Mouse (Mus musculus): ENCODE results near the gene Olfr33. TPM values are rescaled to one million over a fixed set of nuclear protein-coding genes. Genes with fewer than 3 reads are reported as not detected.

Olfr33 gene
- total and polyA plus RNA-seq, 3 experiments, result not detected

- H3K27ac ChIP-seq (ENCODE audit: control insufficient read depth, low read depth, low read length), result no peak within 1 kb of the TSS
- no peaks in the 10 kb centered on the region for H3K9me3 ChIP-seq (replicated peaks; ENCODE audit: insufficient read depth, low read length)
- H3K4me3 ChIP-seq (ENCODE audit: control insufficient read depth in 1 of 2, insufficient read depth in 1 of 2, low read depth in 2 of 2, low read length in 2 of 2), result no peak within 1 kb of the TSS
- DNase-seq (ENCODE audit: low read depth, low spot score), result no peak
- H3K79me2 ChIP-seq (ENCODE audit: control insufficient read depth, insufficient read depth, low read length, poor library complexity), result no peaks in the 10 kb centered on the region
- H3K27me3 ChIP-seq (ENCODE audit: control insufficient read depth in 1 of 2, insufficient read depth in 2 of 2, low read length in 2 of 2), result peaks cover 0 to 1% of the 10 kb centered on the region in 2 experiments; a peak in 2 of 4 replicates
- no peak within 1 kb of the TSS for H3K9ac ChIP-seq (ENCODE audit: control insufficient read depth, low read depth, low read length, poor library complexity, severe bottlenecking)
- TF ChIP-seq RAD21 (IDR thresholded peaks at IDR 0.05; ENCODE audit: low read depth, low read length) (no peak), RCOR1 (IDR thresholded peaks at IDR 0.05; ENCODE audit: low read depth, low read length) (no peak), GABPA (IDR thresholded peaks at IDR 0.05; ENCODE audit: low read depth, low read length) (no peak), ELF1 (IDR thresholded peaks at IDR 0.05; ENCODE audit: low read depth, low read length) (no peak), MEF2A (IDR thresholded peaks at IDR 0.05; ENCODE audit: extremely low read depth, insufficient replicate concordance, low read depth, low read length, poor library complexity, severe bottlenecking) (no peak), BHLHE40 (IDR thresholded peaks at IDR 0.05; ENCODE audit: borderline replicate concordance, low read depth, low read length) (no peak), TAL1 (IDR thresholded peaks at IDR 0.05; ENCODE audit: low read length) (no peak), HCFC1 (IDR thresholded peaks at IDR 0.05; ENCODE audit: low read depth, low read length) (no peak), ZKSCAN1 (IDR thresholded peaks at IDR 0.05; ENCODE audit: low read depth, low read length) (no peak), UBTF (IDR thresholded peaks at IDR 0.05; ENCODE audit: borderline replicate concordance, insufficient read depth, low read depth, low read length) (no peak), MAZ (IDR thresholded peaks at IDR 0.05; ENCODE audit: low read depth, low read length) (no peak), MXI1 (IDR thresholded peaks at IDR 0.05; ENCODE audit: low read depth, low read length) (no peak), CHD2 (IDR thresholded peaks at IDR 0.05; ENCODE audit: low read length) (no peak), SMC3 (IDR thresholded peaks at IDR 0.05; ENCODE audit: low read depth, low read length) (no peak), MAX (IDR thresholded peaks at IDR 0.05; ENCODE audit: low read length) (no peak), POLR2A (IDR thresholded peaks at IDR 0.05; ENCODE audit: control insufficient read depth in 1 of 2, insufficient read depth in 1 of 2, low read depth in 1 of 2, low read length in 2 of 2, poor library complexity in 1 of 2) (no peak), USF1 (IDR thresholded peaks at IDR 0.05; ENCODE audit: low read depth, low read length) (no peak), CHD1 (IDR thresholded peaks at IDR 0.05; ENCODE audit: low read depth, low read length) (no peak), NRF1 (IDR thresholded peaks at IDR 0.05; ENCODE audit: insufficient read depth, low read depth, low read length, poor library complexity, severe bottlenecking) (no peak)
- H3K36me3 ChIP-seq (ENCODE audit: control insufficient read depth in 1 of 2, insufficient read depth in 2 of 2, low read length in 2 of 2), result no peaks in the 10 kb centered on the region
- no peaks in the 10 kb centered on the region for H3K4me1 ChIP-seq (ENCODE audit: control insufficient read depth in 1 of 2, insufficient read depth in 2 of 2, low read length in 2 of 2)
Measured at GRCm38 (mm10) chr7:102664599-102664998, 54.3 kb downstream of the Olfr33 start, which contains the start of gene Olfr556. Gene Olfr556, plus strand, starts transcription at chr7:102664899.

Other genes with a start within 250 kb of the Olfr33 start
Only the 30 nearest of the 32 such genes appear.
- gene Olfr543, start 237.4 kb downstream of the Olfr33 start, total RNA-seq (2012; rRNA removed), result 0.12 TPM in 1 of 2 replicates, not detected in the other
- gene Olfr543, start 237.4 kb downstream of the Olfr33 start, polyA plus RNA-seq (2012; ENCODE audit: insufficient read depth in 1 of 2, insufficient read length in 2 of 2, low read depth in 1 of 2, low replicate concordance in 2 of 2, missing spikeins in 1 of 2), result under 1 TPM in 1 of 2 experiments, not detected in 1; 0.61 TPM
- gene Olfr544, start 230.8 kb downstream of the Olfr33 start, total RNA-seq (2012; rRNA removed), result 0.04 and 0.07 TPM in 2 replicates
- gene Olfr544, start 230.8 kb downstream of the Olfr33 start, polyA plus RNA-seq (2012; ENCODE audit: insufficient read depth in 1 of 2, insufficient read length in 2 of 2, low read depth in 1 of 2, low replicate concordance in 2 of 2, missing spikeins in 1 of 2), result under 1 TPM in 1 of 2 experiments, not detected in 1; 0.07 TPM
- gene Olfr545, start 219.5 kb downstream of the Olfr33 start, total RNA-seq (2012; rRNA removed), result 0.12 TPM in 1 of 2 replicates, not detected in the other
- gene Olfr545, start 219.5 kb downstream of the Olfr33 start, polyA plus RNA-seq (2012; ENCODE audit: insufficient read depth in 1 of 2, insufficient read length in 2 of 2, low read depth in 1 of 2, low replicate concordance in 2 of 2, missing spikeins in 1 of 2), result under 1 TPM in 1 of 2 experiments, not detected in 1; 0.25 TPM
- gene Olfr547, start 184.3 kb downstream of the Olfr33 start, total RNA-seq (2012; rRNA removed), result not detected in 2 replicates
- not detected for gene Olfr547, start 184.3 kb downstream of the Olfr33 start, polyA plus RNA-seq (2012; ENCODE audit: insufficient read depth in 1 of 2, insufficient read length in 2 of 2, low read depth in 1 of 2, low replicate concordance in 2 of 2, missing spikeins in 1 of 2)
- not detected in 2 replicates for gene Olfr548-ps1, start 178.2 kb downstream of the Olfr33 start, total RNA-seq (2012; rRNA removed)
- gene Olfr548-ps1, start 178.2 kb downstream of the Olfr33 start, polyA plus RNA-seq (2012; ENCODE audit: insufficient read depth in 1 of 2, insufficient read length in 2 of 2, low read depth in 1 of 2, low replicate concordance in 2 of 2, missing spikeins in 1 of 2), result not detected
- gene Olfr549, start 169.2 kb downstream of the Olfr33 start, total RNA-seq (2012; rRNA removed), result not detected in 2 replicates
- not detected for gene Olfr549, start 169.2 kb downstream of the Olfr33 start, polyA plus RNA-seq (2012; ENCODE audit: insufficient read depth in 1 of 2, insufficient read length in 2 of 2, low read depth in 1 of 2, low replicate concordance in 2 of 2, missing spikeins in 1 of 2)
- gene Trim21, start 153.6 kb downstream of the Olfr33 start, total RNA-seq (2012; rRNA removed), result 1.3 and 3.3 TPM in 2 replicates
- 1 to 10 TPM in 1 of 2 experiments, not detected in 1; 2.8 TPM for gene Trim21, start 153.6 kb downstream of the Olfr33 start, polyA plus RNA-seq (2012; ENCODE audit: insufficient read depth in 1 of 2, insufficient read length in 2 of 2, low read depth in 1 of 2, low replicate concordance in 2 of 2, missing spikeins in 1 of 2)
- not detected in 2 replicates for gene Olfr550, start 147.6 kb downstream of the Olfr33 start, total RNA-seq (2012; rRNA removed)
- not detected for gene Olfr550, start 147.6 kb downstream of the Olfr33 start, polyA plus RNA-seq (2012; ENCODE audit: insufficient read depth in 1 of 2, insufficient read length in 2 of 2, low read depth in 1 of 2, low replicate concordance in 2 of 2, missing spikeins in 1 of 2)
- not detected in 2 replicates for gene Olfr551, start 127.2 kb downstream of the Olfr33 start, total RNA-seq (2012; rRNA removed)
- gene Olfr551, start 127.2 kb downstream of the Olfr33 start, polyA plus RNA-seq (2012; ENCODE audit: insufficient read depth in 1 of 2, insufficient read length in 2 of 2, low read depth in 1 of 2, low replicate concordance in 2 of 2, missing spikeins in 1 of 2), result not detected
- gene Olfr552, start 121.3 kb downstream of the Olfr33 start, total RNA-seq (2012; rRNA removed), result not detected in 2 replicates
- not detected for gene Olfr552, start 121.3 kb downstream of the Olfr33 start, polyA plus RNA-seq (2012; ENCODE audit: insufficient read depth in 1 of 2, insufficient read length in 2 of 2, low read depth in 1 of 2, low replicate concordance in 2 of 2, missing spikeins in 1 of 2)
- not detected in 2 replicates for gene Olfr553, start 100.9 kb downstream of the Olfr33 start, total RNA-seq (2012; rRNA removed)
- not detected for gene Olfr553, start 100.9 kb downstream of the Olfr33 start, polyA plus RNA-seq (2012; ENCODE audit: insufficient read depth in 1 of 2, insufficient read length in 2 of 2, low read depth in 1 of 2, low replicate concordance in 2 of 2, missing spikeins in 1 of 2)
- not detected in 2 replicates for gene Olfr554, start 80.6 kb downstream of the Olfr33 start, total RNA-seq (2012; rRNA removed)
- gene Olfr554, start 80.6 kb downstream of the Olfr33 start, polyA plus RNA-seq (2012; ENCODE audit: insufficient read depth in 1 of 2, insufficient read length in 2 of 2, low read depth in 1 of 2, low replicate concordance in 2 of 2, missing spikeins in 1 of 2), result not detected
- not detected in 2 replicates for gene Olfr555, start 60.2 kb downstream of the Olfr33 start, total RNA-seq (2012; rRNA removed)
- gene Olfr555, start 60.2 kb downstream of the Olfr33 start, polyA plus RNA-seq (2012; ENCODE audit: insufficient read depth in 1 of 2, insufficient read length in 2 of 2, low read depth in 1 of 2, low replicate concordance in 2 of 2, missing spikeins in 1 of 2), result not detected
- not detected in 2 replicates for gene Olfr556, start 54.2 kb downstream of the Olfr33 start, total RNA-seq (2012; rRNA removed)
- not detected for gene Olfr556, start 54.2 kb downstream of the Olfr33 start, polyA plus RNA-seq (2012; ENCODE audit: insufficient read depth in 1 of 2, insufficient read length in 2 of 2, low read depth in 1 of 2, low replicate concordance in 2 of 2, missing spikeins in 1 of 2)
- not detected in 2 replicates for gene Trim68, start 31.7 kb downstream of the Olfr33 start, total RNA-seq (2012; rRNA removed)
- not detected for gene Trim68, start 31.7 kb downstream of the Olfr33 start, polyA plus RNA-seq (2012; ENCODE audit: insufficient read depth in 1 of 2, insufficient read length in 2 of 2, low read depth in 1 of 2, low replicate concordance in 2 of 2, missing spikeins in 1 of 2)
- not detected in 2 replicates for gene Olfr557, start 23.2 kb downstream of the Olfr33 start, total RNA-seq (2012; rRNA removed)
- not detected for gene Olfr557, start 23.2 kb downstream of the Olfr33 start, polyA plus RNA-seq (2012; ENCODE audit: insufficient read depth in 1 of 2, insufficient read length in 2 of 2, low read depth in 1 of 2, low replicate concordance in 2 of 2, missing spikeins in 1 of 2)
- gene Olfr558, start 16.9 kb downstream of the Olfr33 start, total RNA-seq (2012; rRNA removed), result not detected in 2 replicates
- not detected for gene Olfr558, start 16.9 kb downstream of the Olfr33 start, polyA plus RNA-seq (2012; ENCODE audit: insufficient read depth in 1 of 2, insufficient read length in 2 of 2, low read depth in 1 of 2, low replicate concordance in 2 of 2, missing spikeins in 1 of 2)
- gene Olfr559, start 8.4 kb upstream of the Olfr33 start, total RNA-seq (2012; rRNA removed), result not detected in 2 replicates
- not detected for gene Olfr559, start 8.4 kb upstream of the Olfr33 start, polyA plus RNA-seq (2012; ENCODE audit: insufficient read depth in 1 of 2, insufficient read length in 2 of 2, low read depth in 1 of 2, low replicate concordance in 2 of 2, missing spikeins in 1 of 2)
- not detected in 2 replicates for gene Olfr560, start 40.3 kb upstream of the Olfr33 start, total RNA-seq (2012; rRNA removed)
- not detected for gene Olfr560, start 40.3 kb upstream of the Olfr33 start, polyA plus RNA-seq (2012; ENCODE audit: insufficient read depth in 1 of 2, insufficient read length in 2 of 2, low read depth in 1 of 2, low replicate concordance in 2 of 2, missing spikeins in 1 of 2)
- not detected in 2 replicates for gene Olfr78, start 40.4 kb upstream of the Olfr33 start, total RNA-seq (2012; rRNA removed)
- gene Olfr78, start 40.4 kb upstream of the Olfr33 start, polyA plus RNA-seq (2012; ENCODE audit: insufficient read depth in 1 of 2, insufficient read length in 2 of 2, low read depth in 1 of 2, low replicate concordance in 2 of 2, missing spikeins in 1 of 2), result not detected
- gene Olfr561, start 52.2 kb upstream of the Olfr33 start, total RNA-seq (2012; rRNA removed), result not detected in 2 replicates
- not detected for gene Olfr561, start 52.2 kb upstream of the Olfr33 start, polyA plus RNA-seq (2012; ENCODE audit: insufficient read depth in 1 of 2, insufficient read length in 2 of 2, low read depth in 1 of 2, low replicate concordance in 2 of 2, missing spikeins in 1 of 2)
- gene Olfr564, start 84.4 kb upstream of the Olfr33 start, total RNA-seq (2012; rRNA removed), result not detected in 2 replicates
- not detected for gene Olfr564, start 84.4 kb upstream of the Olfr33 start, polyA plus RNA-seq (2012; ENCODE audit: insufficient read depth in 1 of 2, insufficient read length in 2 of 2, low read depth in 1 of 2, low replicate concordance in 2 of 2, missing spikeins in 1 of 2)
- gene Olfr566, start 139.7 kb upstream of the Olfr33 start, total RNA-seq (2012; rRNA removed), result not detected in 2 replicates
- not detected for gene Olfr566, start 139.7 kb upstream of the Olfr33 start, polyA plus RNA-seq (2012; ENCODE audit: insufficient read depth in 1 of 2, insufficient read length in 2 of 2, low read depth in 1 of 2, low replicate concordance in 2 of 2, missing spikeins in 1 of 2)
- not detected in 2 replicates for gene Olfr568, start 158.1 kb upstream of the Olfr33 start, total RNA-seq (2012; rRNA removed)
- not detected for gene Olfr568, start 158.1 kb upstream of the Olfr33 start, polyA plus RNA-seq (2012; ENCODE audit: insufficient read depth in 1 of 2, insufficient read length in 2 of 2, low read depth in 1 of 2, low replicate concordance in 2 of 2, missing spikeins in 1 of 2)
- gene Olfr569, start 171.8 kb upstream of the Olfr33 start, total RNA-seq (2012; rRNA removed), result not detected in 2 replicates
- gene Olfr569, start 171.8 kb upstream of the Olfr33 start, polyA plus RNA-seq (2012; ENCODE audit: insufficient read depth in 1 of 2, insufficient read length in 2 of 2, low read depth in 1 of 2, low replicate concordance in 2 of 2, missing spikeins in 1 of 2), result not detected
- not detected in 2 replicates for gene Olfr570, start 175.5 kb upstream of the Olfr33 start, total RNA-seq (2012; rRNA removed)
- not detected for gene Olfr570, start 175.5 kb upstream of the Olfr33 start, polyA plus RNA-seq (2012; ENCODE audit: insufficient read depth in 1 of 2, insufficient read length in 2 of 2, low read depth in 1 of 2, low replicate concordance in 2 of 2, missing spikeins in 1 of 2)
- not detected in 2 replicates for gene Olfr571, start 198.5 kb upstream of the Olfr33 start, total RNA-seq (2012; rRNA removed)
- not detected for gene Olfr571, start 198.5 kb upstream of the Olfr33 start, polyA plus RNA-seq (2012; ENCODE audit: insufficient read depth in 1 of 2, insufficient read length in 2 of 2, low read depth in 1 of 2, low replicate concordance in 2 of 2, missing spikeins in 1 of 2)
- not detected in 2 replicates for gene Olfr572, start 205.3 kb upstream of the Olfr33 start, total RNA-seq (2012; rRNA removed)
- not detected for gene Olfr572, start 205.3 kb upstream of the Olfr33 start, polyA plus RNA-seq (2012; ENCODE audit: insufficient read depth in 1 of 2, insufficient read length in 2 of 2, low read depth in 1 of 2, low replicate concordance in 2 of 2, missing spikeins in 1 of 2)
- gene Olfr573-ps1, start 223.5 kb upstream of the Olfr33 start, total RNA-seq (2012; rRNA removed), result not detected in 2 replicates
- gene Olfr573-ps1, start 223.5 kb upstream of the Olfr33 start, polyA plus RNA-seq (2012; ENCODE audit: insufficient read depth in 1 of 2, insufficient read length in 2 of 2, low read depth in 1 of 2, low replicate concordance in 2 of 2, missing spikeins in 1 of 2), result not detected
- gene Olfr574, start 229.4 kb upstream of the Olfr33 start, total RNA-seq (2012; rRNA removed), result not detected in 2 replicates
- gene Olfr574, start 229.4 kb upstream of the Olfr33 start, polyA plus RNA-seq (2012; ENCODE audit: insufficient read depth in 1 of 2, insufficient read length in 2 of 2, low read depth in 1 of 2, low replicate concordance in 2 of 2, missing spikeins in 1 of 2), result not detected